ENCODE assay signal across 10 mouse cellular contexts in genomic region chr6:29195846-29196698, GRCm38 (mm10). TPM values are rescaled to one million over a fixed set of nuclear protein-coding genes. Genes with fewer than 3 reads are reported as not detected.
DNase-seq lines count a peak whose midpoint lies in the region; ATAC-seq lines count a peak whose summit lies in the region.
"Had no signal": no experiment of that assay in that cellular context is flagged by ENCODE, and none has a peak within 500 bp of the region (broad histone marks: within the 10 kb centered on the region; RNA-seq: fewer than 3 reads in every experiment).

No protein-coding gene starts in this region.

- no peak overlapping the region for H3K4me3 ChIP-seq in forebrain, embryonic 11.5 days (ENCODE audit: low read depth, low read length)
- no peak overlapping the region for H3K4me3 ChIP-seq in forebrain, embryonic 12.5 days (replicated peaks)
- H3K4me3 ChIP-seq in megakaryocyte, embryonic 14.5 days (replicated peaks): peak overlapping the region; percentile 42

- H3K9me3 ChIP-seq in forebrain, embryonic 11.5 days (ENCODE audit: control insufficient read depth, low read length): no peaks in the 10 kb centered on the region
- no peaks in the 10 kb centered on the region for H3K9me3 ChIP-seq in forebrain, embryonic 12.5 days
- no peaks in the 10 kb centered on the region for H3K9me3 ChIP-seq in megakaryocyte, embryonic 14.5 days

- intact Hi-C loops in left cerebral cortex, postnatal 25 days (cut with DNase I): no loop called here

- H3K4me2 ChIP-seq in forebrain, embryonic 11.5 days (ENCODE audit: low read depth, low read length, severe bottlenecking): no peak overlapping the region
- no peak overlapping the region for H3K4me2 ChIP-seq in forebrain, embryonic 12.5 days
- H3K4me2 ChIP-seq: lung, embryonic 14.5 days had no signal

- H3K4me1 ChIP-seq in forebrain, embryonic 11.5 days (replicated peaks; ENCODE audit: control insufficient read depth, insufficient read depth, low read length): 0 out of 2 replicates have a peak, but pooled peaks cover 2% of the 10 kb centered on the region
- H3K4me1 ChIP-seq in forebrain, embryonic 12.5 days: peaks cover 12% of the 10 kb centered on the region
- H3K4me1 ChIP-seq in megakaryocyte, embryonic 14.5 days: peaks cover 75% of the 10 kb centered on the region

- no peak for ATAC-seq in forebrain, embryonic 11.5 days (replicated peaks; ENCODE audit: low FRiP score)
- ATAC-seq in forebrain, embryonic 12.5 days (ENCODE audit: low FRiP score): no peak
- no peak for ATAC-seq in megakaryocyte, adult 5-6 weeks (ENCODE audit: poor library complexity, severe bottlenecking)

- DNase-seq in forebrain, embryonic 11.5 days (ENCODE audit: low spot score): peak; percentile 51
- peak; percentile 39 for DNase-seq in adrenal gland, adult 8-10 months
- DNase-seq in kidney, postnatal 25 days: peak; percentile 45 to 72
- DNase-seq in left cerebral cortex, postnatal 25 days (ENCODE audit: low spot score in 2 of 2): no peak
- no peak for DNase-seq in left cerebral cortex, adult 11 months (ENCODE audit: low spot score)
- DNase-seq: cerebellum, postnatal 36 days; lung, embryonic 14.5 days had no signal

- H3K27me3 ChIP-seq in forebrain, embryonic 11.5 days (ENCODE audit: control insufficient read depth, insufficient read depth, low read length): peaks cover 2% of the 10 kb centered on the region; the same call in 1 of the 2 replicates
- H3K27me3 ChIP-seq in forebrain, embryonic 12.5 days: peaks cover 42% of the 10 kb centered on the region
- peaks cover 89% of the 10 kb centered on the region for H3K27me3 ChIP-seq in megakaryocyte, embryonic 14.5 days (replicated peaks)

- H3K36me3 ChIP-seq in forebrain, embryonic 11.5 days (ENCODE audit: control insufficient read depth, insufficient read depth, low read length): no peaks in the 10 kb centered on the region
- peaks cover 6% of the 10 kb centered on the region; the same call in 1 of the 2 replicates for H3K36me3 ChIP-seq in forebrain, embryonic 12.5 days (replicated peaks)
- H3K36me3 ChIP-seq in megakaryocyte, embryonic 14.5 days (replicated peaks; ENCODE audit: low read length): peaks cover 15% of the 10 kb centered on the region

- 83% methylated on average over 5 of the region's 5 CpGs for WGBS in forebrain, embryonic 11.5 days
- WGBS in forebrain, embryonic 12.5 days: 78% methylated on average over 5 of the region's 5 CpGs

- no peak overlapping the region for H3K27ac ChIP-seq in forebrain, embryonic 11.5 days (ENCODE audit: low read depth, low read length)
- H3K27ac ChIP-seq in forebrain, embryonic 12.5 days: no peak overlapping the region

- no peak overlapping the region for H3K9ac ChIP-seq in forebrain, embryonic 11.5 days (ENCODE audit: low read length)
- H3K9ac ChIP-seq in forebrain, embryonic 12.5 days: no peak overlapping the region
- H3K9ac ChIP-seq: lung, embryonic 14.5 days had no signal

RNA-seq across cellular contexts. Expression of gene Prrt4, which starts 16.7 kb away (rescaled TPM):
- 0.67 and 0.95 TPM in 2 replicates for polyA plus RNA-seq in forebrain, embryonic 11.5 days (2014; fragmentation: Nextera tagmentation; extraction: Ambion mirVana)
- polyA plus RNA-seq in forebrain, embryonic 12.5 days (2016; fragmentation: Nextera tagmentation; extraction: Ambion mirVana): 1.1 and 1.2 TPM in 2 replicates
- 36.9 and 51.1 TPM in 2 replicates for polyA plus RNA-seq in megakaryocyte, embryonic 14.5 days (2012; ENCODE audit: insufficient read depth, low replicate concordance)
- not detected in 2 replicates for total RNA-seq in megakaryocyte, adult 5-6 weeks (2015)
- total RNA-seq in megakaryocyte, adult 5-6 weeks (2017): not detected in 2 replicates
- total RNA-seq in adrenal gland, adult 8-10 months (2022): 1 to 10 TPM; 3.0 to 8.9 (median 4.8) TPM
- 1 to 10 TPM; 2.4 to 2.9 TPM for total RNA-seq in left cerebral cortex, postnatal 25 days (2021)

RNA-seq across cellular contexts. Expression of gene Impdh1, which starts 20.1 kb away (rescaled TPM):
- 38.3 and 40.0 TPM in 2 replicates for polyA plus RNA-seq in forebrain, embryonic 11.5 days (2014; fragmentation: Nextera tagmentation; extraction: Ambion mirVana)
- polyA plus RNA-seq in forebrain, embryonic 12.5 days (2016; fragmentation: Nextera tagmentation; extraction: Ambion mirVana): 36.3 and 39.8 TPM in 2 replicates
- 281 and 443 TPM in 2 replicates for polyA plus RNA-seq in megakaryocyte, embryonic 14.5 days (2012; ENCODE audit: insufficient read depth, low replicate concordance)
- 7.8 and 12.0 TPM in 2 replicates for total RNA-seq in megakaryocyte, adult 5-6 weeks (2015)
- 9.0 and 11.6 TPM in 2 replicates for total RNA-seq in megakaryocyte, adult 5-6 weeks (2017)
- 10 to 100 TPM; 46.9 to 67.5 (median 53.0) TPM for total RNA-seq in adrenal gland, adult 8-10 months (2022)
- 10 to 100 TPM; 66.1 to 68.8 TPM for total RNA-seq in left cerebral cortex, postnatal 25 days (2021)

RNA-seq across cellular contexts. Expression of gene Rbm28, which starts 31.3 kb away (rescaled TPM):
- 73.3 and 74.8 TPM in 2 replicates for polyA plus RNA-seq in forebrain, embryonic 11.5 days (2014; fragmentation: Nextera tagmentation; extraction: Ambion mirVana)
- 62.9 and 67.6 TPM in 2 replicates for polyA plus RNA-seq in forebrain, embryonic 12.5 days (2016; fragmentation: Nextera tagmentation; extraction: Ambion mirVana)
- polyA plus RNA-seq in megakaryocyte, embryonic 14.5 days (2012; ENCODE audit: insufficient read depth, low replicate concordance): 0.61 and 10.4 TPM in 2 replicates
- 29.2 and 29.6 TPM in 2 replicates for total RNA-seq in megakaryocyte, adult 5-6 weeks (2015)
- 27.3 and 33.9 TPM in 2 replicates for total RNA-seq in megakaryocyte, adult 5-6 weeks (2017)
- 10 to 100 TPM; 30.2 to 40.2 (median 35.0) TPM for total RNA-seq in adrenal gland, adult 8-10 months (2022)
- 10 to 100 TPM; 38.7 to 45.7 TPM for total RNA-seq in left cerebral cortex, postnatal 25 days (2021)

Comparison
In these comparisons a context has a peak if more than half of its experiments do, and no peak if none do; other contexts are left out.
1. DNase-seq: peak in forebrain, embryonic 11.5 days (single experiment), adrenal gland, adult 8-10 months (single experiment) and kidney, postnatal 25 days (2 of 2); none in left cerebral cortex, postnatal 25 days (0 of 2) and left cerebral cortex, adult 11 months (single experiment).